Mouse (Mus musculus) induced T-regulatory cell, adult 2 months (primary cell): ENCODE results near the gene Sdr39u1.

Experiments
- DNase-seq: peaks from one replicate; pipeline ENCODE4 v3.0.0-alpha.2; 2012; ENCODE audit warnings: low read depth

Sdr39u1 gene

GRCm38 (mm10) chr14:55854406-55855100, 45.5 kb downstream of the Sdr39u1 start:
- no peak for DNase-seq

GRCm38 (mm10) chr14:55853621-55854285, 46.3 kb downstream of the Sdr39u1 start, which contains the start of gene Nynrin:
Gene Nynrin, plus strand, starts transcription at chr14:55854010.
- DNase-seq, result no peak

DNA sequence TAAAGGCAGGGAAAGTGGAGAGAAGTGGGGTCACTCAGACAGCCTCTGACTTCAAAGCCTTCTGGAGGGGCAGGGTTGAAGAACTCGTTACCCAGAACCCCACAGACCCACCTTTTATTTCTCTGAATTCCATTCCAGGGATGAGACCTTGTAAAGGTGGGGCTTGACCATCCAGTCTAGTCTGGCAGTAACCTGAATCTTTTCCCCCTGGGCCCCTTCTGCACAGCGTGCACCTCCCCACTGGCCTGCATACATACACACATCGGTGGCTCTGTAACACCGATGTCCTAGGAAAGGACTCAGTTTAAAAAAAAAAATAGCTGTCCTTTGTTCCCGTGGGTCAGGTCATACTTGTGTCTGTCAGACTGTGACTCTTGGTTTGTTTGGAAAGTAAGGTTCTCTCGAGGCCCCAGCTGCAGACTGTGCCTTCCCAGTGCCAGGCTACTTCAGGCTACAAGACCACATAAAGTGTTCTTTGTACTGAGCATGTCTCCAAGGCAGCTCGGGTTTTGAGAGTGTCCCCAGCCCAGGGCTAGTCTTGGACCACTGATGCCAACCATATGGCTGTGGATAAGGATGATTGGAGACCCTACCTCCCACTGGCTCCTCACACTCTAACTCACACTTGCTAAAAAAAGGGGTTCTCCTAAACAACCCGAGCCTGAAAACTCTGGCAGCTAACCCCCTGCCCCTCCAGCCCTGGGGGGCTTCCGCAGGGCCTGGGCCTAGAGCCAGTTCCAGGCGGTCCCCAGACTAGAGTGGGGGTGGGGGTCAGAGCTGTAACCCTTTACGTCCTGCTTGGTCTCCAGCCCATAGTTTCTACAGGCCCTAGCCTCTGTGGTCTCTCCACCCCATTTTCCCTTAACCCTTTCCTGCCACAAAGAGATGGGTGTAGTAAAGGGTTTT, 47.2 kb downstream of the Sdr39u1 start:
- DNase-seq, result no peak

- DNase-seq, result no peak
These were observed 49.2 kb downstream of the Sdr39u1 start for GRCm38 (mm10) chr14:55850885-55851284.
